Mouse (Mus musculus): ENCODE measurements around the gene Trpm3.
"Not testable (repeated sequence)": the region's sequence is repeated elsewhere in the genome, so short reads cannot be mapped to it uniquely, and the experiment has no call there.

Trpm3 gene

DNA sequence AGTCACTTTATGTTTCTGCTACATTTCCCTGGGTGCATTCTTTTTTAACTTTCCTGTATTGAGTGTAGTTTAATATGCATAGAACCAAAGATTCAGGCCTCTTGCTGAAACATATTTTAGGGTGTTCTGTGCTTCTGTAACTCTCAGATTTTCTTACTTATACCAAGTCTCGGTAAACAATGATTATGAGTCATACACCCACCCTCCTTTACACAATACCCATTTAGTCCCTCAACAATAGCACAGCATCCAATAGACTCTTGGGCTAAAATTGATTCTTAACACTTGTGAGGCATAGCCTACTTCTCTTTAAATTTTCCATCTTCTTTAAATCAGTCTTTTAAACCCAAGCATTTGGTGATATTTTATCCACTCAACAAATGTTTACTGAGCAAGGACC, 709.4 kb downstream of the Trpm3 start:
- no peak for DNase-seq (ENCODE audit: low spot score in 2 of 2)

DNA sequence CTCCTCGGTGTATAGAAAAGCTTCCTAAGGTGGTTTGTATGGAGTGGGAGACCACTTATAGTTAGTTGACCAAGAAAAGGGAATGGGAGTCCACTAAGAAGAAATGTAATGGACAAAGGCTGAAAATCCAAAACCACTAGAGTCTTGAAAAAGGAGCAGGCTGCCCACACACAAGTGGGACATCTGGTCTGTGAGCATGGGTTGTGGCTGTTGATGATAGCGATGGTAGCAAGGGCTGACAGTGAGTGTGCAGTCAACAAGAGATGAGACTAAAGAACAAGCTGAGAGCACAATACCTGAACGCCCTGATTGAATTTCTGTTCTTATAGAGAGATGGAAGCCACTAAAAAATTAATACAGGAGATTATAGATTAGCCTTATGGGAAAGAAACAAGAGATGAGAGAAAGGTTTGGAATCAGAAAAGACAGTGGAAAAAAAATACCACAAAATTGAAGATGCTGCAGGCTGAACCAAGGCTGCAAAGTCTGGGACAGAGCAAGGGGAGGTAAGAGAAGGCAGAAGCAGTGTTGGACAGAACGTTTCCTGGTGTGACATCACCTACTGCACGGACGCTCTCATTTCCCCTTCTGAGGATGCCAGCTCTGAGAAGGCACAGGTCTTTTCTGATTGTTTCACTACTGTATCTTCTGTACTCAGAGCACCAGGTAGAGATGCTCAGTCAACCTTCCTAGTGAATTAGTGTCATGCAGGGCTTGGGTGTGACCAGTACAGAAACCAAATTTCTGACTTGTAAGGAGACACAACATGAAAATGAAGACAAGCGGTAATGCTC, 710.1 kb downstream of the Trpm3 start:
- no peak for DNase-seq (ENCODE audit: low spot score in 2 of 2)

DNA sequence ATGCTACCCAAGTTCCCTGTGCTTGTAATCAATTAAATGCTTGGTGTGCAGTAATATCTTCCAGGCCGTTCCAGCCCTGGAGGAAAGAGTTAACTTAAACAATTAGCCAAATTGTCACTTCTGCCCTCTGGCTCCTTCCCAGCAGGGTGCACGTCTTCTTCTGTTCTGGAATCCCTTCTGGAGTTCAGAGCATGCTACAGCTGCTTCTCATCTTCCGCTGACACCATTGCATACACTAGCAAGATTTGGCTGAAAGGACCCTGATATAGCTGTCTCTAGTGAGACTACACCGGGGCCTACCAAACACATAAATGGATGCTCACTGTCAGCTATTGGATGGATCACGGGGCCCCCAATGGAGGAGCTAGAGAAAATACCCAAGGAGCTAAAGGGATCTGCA, 712.6 kb downstream of the Trpm3 start:
- DNase-seq (ENCODE audit: low spot score in 2 of 2) = not testable (repeated sequence)

DNA sequence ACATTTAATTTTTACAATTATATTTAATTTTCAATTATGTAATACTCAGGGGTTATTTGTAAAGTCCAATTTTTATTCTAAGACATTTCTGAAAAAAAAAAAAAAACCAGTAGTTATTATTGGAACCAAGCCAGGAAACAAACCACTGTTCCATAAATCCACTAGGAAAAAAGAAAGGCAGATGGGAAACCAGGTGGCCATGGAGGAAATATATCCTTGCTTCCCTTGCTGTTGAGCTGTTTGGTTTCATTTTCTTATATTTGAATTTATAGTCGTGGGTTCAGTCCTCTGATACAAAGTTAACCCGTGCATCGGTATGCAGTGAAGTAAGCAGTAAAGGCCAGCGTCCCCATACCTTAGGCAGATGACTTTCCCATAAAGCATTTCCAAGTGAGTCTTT, 720.8 kb downstream of the Trpm3 start:
- no peak for DNase-seq (ENCODE audit: low spot score in 2 of 2)

DNA sequence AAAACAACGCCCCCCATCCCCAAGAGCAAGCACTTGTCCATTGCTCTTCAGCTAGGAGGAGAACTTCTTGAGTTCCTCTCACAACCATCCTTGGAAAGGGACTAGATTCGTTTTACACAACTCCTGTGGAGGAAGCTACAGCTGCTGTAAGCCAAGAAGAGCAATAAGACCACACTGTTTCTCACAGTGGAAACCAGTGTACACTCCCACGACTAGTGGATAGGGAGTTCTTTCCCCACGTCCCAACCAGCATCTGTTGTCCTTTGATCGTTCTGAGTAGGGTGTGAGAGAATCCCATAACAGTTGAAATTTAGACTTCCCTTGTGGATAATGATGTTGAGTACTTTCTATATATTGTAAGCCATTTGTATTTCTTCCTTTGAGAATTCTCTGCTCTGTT, 728.6 kb downstream of the Trpm3 start:
- DNase-seq (ENCODE audit: low spot score in 2 of 2) = no peak

DNA sequence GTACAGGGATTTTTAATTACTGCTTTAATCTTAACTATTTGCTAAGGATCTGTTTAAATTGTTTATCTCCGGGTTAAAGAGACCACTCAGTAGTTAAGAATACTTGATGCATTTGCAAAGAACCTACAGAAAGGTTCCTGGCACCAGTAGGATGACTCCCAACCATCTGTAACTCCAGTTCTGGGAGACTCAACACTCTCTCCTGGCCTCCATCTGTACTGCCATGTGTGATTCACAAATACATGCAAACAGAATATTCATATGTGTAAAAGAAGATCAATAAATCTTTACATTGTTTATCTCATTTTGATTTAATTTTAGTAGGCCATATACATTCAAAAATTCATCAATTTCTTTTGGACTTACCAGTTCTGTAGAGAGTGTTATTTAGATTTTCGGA, 731.0 kb downstream of the Trpm3 start:
- no peak for DNase-seq (ENCODE audit: low spot score in 2 of 2)

DNA sequence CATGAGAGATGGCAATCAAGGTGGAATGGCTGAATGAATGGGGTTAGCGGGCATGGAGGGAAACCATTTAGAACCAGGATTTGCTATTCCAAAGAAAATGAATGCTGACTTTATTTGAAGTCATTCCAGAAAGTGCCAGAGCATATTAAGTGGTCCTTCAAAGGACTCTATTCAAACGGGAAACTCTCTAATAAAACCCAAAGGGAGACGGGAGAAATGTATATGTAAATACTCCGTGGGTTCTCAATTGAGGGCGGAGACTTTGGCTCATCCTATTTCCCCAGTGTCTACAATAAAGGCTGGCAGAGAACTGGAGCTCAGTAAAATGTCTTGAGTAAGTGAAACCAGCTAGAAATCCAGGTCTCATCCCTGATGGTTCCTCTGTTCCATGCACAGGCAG, 733.6 kb downstream of the Trpm3 start:
- no peak for DNase-seq (ENCODE audit: low spot score in 2 of 2)

DNA sequence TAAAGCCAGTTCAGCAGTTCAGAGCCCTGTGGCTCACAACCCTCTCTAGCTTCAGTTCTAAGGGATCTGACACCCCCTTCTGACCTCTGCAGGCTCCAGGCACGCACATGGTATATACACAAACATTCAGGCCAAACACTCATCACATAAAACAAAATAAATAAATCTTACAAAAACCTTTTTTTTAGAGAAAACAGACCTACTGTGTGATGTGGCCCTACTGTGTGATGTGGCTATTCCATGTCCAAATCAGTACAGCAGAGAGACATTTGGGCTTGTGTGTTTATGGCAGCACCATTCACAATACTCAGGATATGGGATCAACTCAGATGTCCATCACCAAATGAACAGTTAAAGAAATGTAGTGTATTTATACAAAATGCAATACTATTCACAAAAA, 741.4 kb downstream of the Trpm3 start:
- no peak for DNase-seq (ENCODE audit: low spot score in 2 of 2)

DNA sequence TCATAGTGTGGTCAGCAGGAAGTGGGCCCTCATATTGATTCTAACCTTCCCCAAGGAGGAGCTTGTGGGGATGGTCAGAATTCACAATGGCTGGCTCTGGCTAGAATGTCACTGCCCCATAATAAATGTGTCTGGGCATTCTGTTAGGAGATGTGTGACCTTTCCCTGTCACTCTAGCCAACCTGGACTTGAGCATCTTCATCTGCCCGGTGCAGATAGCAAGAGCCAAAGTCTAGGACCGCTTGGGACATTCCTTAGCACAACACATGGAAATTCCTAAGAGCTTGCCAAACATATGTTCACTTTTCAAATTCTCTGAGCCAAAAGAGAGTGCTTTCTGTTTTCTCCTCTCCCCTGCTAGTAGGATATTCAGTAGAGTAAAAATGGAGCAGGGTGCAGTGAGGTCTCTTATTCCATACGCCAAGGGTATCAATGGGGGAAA, 743.8 kb downstream of the Trpm3 start:
- no peak for DNase-seq (ENCODE audit: low spot score in 2 of 2)

DNA sequence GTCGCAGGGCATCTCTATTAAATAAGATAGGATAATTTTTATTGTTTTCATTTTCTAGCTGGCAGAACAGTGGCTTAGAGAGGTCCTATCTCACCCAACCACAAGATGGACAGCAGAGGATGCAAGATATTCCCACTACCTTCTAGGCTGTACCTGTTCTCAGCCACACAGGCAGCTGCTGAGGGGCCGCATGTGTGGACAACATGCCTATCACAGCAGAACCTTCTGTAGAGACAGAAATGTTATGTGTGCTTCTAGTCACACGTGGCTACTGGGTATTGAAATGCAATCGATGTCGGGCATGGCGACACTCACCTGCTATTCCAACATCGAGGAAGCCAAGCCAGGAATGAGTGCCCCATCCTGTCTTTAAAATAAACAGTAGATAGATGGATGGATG, 744.3 kb downstream of the Trpm3 start:
- DNase-seq (ENCODE audit: low spot score in 2 of 2) = no peak

DNA sequence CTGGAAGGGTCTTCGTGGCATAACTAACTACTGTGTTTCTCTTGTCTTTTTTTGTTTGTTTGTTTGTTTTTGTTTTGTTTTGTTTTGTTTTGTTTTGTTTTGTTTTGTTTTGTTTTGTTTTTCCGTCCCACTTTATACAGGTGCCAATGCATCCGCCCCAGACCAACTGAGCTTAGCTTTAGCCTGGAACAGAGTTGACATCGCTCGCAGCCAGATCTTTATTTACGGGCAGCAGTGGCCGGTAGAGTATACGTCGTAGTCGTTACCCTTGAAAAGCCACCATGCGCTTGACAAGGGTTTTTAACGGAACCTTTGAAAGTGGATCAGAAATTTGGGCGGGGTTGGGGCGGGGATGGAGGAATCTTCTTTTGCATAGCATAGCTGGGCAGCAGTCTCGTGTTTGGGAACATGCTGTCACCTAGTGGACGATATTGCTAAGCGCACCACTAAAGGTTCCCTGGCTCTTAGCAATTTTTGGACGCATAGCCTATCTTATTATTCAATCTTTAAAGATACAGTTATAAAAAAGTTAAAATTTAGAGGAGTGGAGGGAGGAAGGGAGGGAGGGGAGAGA, 745.0 kb downstream of the Trpm3 start:
- no peak for DNase-seq (ENCODE audit: low spot score in 2 of 2)

DNA sequence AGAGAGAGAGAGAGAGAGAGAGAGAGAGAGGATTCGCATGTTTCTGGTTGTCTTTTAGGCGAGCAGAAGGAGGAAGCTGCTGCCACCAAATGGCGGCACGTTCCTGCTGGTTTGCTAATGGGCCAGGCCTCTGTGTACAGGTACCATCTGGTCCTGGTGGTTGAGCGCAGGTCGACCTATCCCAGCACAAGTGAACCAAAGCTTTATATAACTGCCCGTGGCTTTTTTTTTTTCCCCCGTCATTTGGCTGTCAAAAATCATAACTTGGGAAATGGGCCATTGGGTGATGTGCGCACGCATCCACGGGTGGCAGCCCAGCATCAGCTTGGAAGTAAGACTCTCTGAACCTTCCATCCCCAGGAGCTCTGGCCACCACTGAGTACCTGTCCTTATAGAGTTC, 745.5 kb downstream of the Trpm3 start:
- DNase-seq (ENCODE audit: low spot score in 2 of 2) = no peak

DNA sequence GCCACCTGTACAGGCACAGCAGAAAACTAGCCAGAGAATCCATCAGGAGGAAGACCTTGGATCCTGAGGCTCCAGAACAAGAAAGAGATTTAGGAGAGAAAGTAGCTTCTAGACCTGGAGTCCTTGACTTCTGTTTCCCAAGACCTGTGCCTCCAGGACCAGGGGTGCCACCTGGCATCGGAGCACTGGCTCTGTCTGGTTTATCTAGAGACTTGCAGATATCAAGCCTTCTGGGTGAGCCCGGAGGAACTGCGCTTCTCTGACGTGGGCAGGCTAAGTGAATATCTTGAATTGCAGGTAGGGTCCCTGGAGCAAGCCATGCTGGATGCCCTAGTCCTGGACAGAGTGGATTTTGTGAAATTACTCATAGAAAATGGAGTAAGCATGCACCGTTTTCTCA, 746.2 kb downstream of the Trpm3 start:
- DNase-seq (ENCODE audit: low spot score in 2 of 2) = no peak

DNA sequence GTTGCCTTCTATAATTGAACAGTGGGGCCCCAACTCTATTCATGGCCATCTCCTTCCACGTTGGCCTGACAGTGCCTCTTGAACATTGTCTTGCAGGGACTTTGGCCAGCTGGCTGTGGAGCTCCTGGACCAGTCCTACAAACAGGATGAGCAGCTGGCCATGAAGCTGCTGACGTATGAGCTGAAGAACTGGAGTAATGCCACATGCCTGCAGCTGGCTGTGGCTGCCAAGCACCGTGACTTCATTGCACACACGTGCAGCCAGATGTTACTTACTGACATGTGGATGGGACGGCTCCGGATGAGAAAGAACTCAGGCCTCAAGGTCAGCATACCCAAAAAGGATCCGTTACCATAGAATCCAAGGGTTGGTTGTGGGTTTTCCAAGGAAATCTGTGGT, 763.0 kb downstream of the Trpm3 start:
- no peak for DNase-seq (ENCODE audit: low spot score in 2 of 2)

DNA sequence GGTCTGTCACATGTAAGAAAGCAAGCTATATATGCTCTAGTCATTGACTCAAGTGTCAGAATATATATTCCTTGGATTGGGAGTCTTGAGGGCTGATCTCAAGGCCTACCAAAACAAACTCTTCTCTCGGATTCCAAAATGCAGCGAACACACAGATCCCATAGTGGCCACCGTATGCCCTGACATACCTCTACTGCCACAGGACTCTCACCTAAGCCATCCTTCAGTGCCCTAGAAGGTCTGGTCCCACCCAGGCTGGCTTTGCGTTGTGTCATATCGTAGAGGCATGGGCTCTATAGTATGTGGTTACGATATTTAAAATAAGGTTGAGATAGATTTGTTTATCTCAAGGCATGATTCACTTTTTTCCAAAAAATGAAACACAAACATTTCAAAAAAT, 763.5 kb downstream of the Trpm3 start:
- DNase-seq (ENCODE audit: low spot score in 2 of 2) = no peak

DNA sequence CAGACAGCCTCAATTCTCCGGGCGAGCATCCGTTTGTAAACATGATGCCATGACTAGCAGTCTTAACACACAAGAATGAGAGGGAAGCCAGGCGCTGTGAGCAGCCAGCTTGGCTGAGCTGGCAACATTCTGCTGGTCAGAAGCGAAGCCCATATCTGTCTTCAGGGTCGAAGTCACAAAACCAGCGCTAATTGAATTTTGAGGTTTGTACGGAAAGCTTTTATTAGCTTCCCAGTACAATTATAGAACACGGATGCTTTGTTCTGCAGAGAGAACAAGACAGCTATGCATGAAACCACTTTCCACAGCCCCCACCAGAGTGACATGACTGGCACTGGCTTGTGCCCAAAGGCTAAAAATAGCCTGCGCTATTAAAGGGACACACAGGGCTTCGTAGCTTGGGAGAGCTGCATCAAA, 766.2 kb downstream of the Trpm3 start:
- no peak for DNase-seq (ENCODE audit: low spot score in 2 of 2)

DNA sequence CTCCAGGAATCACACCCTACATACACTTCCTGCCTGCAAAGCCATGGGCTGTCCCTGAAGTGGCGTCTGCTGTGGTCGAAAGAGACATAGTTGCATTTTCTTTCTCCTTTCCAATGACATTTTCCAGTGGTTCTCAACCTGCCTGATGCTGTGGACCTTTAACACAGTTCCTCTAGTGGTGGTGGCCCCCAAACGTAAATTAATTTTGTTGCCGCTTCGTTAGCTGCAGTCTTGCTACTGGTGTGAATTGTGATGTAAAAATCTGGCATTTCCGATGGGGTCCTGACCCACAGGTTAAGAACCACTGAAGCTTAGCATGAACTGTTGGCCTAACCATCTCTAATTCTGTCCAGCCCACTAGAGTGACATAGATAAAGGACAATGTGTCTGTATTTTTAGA, 771.8 kb downstream of the Trpm3 start:
- DNase-seq (ENCODE audit: low spot score in 2 of 2) = no peak

DNA sequence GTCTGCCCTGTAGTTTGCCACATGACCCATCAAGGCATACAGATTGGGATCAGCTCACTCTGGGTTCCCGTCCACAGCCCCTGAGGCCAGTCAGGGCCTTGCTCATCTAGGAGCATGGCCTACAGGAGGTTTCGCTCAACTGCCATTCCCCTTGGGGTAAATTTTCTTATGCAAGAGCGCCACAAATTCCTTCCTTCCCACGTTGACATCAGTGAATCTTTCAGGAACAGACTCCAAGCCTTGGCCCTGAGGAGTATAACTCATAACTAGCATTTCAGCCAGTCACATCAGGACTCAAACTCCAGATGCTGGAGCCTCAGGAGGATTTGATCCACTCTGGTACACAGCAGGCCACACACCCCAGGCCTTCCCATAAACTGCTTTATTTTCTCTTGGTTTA, 774.1 kb downstream of the Trpm3 start:
- no peak for DNase-seq (ENCODE audit: low spot score in 2 of 2)

DNA sequence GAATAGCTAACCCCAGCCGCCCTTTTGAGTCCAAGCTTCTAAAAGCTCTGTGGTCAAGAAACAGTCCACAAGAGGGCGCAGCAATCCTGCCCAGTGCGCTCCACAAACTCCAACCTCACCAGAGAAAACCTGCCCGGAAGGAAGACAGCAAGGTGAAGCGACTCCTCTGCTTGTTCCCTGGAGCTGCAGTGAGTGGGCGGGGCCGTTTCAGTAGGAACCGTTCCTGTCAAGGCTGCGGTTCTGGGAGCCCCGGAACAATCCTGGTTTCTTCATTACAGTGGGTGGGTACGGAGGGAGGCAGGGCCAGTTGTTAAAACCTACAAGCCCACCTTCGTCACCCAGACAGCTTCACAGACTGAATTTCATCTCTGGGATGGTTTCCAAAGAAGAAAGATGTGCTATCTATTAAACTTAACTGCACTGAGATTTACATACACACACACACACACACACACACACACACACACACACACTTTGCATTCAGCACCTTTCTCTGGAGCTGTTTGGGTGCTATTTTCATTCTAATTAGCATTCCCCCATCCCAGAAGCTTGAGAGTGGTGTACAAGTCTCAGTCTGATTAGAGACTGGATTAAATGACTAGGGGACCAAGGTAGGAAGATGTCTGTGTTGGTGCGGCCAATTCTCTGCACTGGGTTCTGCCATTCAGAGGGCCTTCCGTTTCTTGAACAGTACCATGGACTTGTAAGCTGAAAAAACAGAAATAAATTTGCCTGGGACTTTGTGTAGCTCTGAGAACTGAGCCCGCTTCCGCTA, 777.2 kb downstream of the Trpm3 start:
- DNase-seq (ENCODE audit: low spot score in 2 of 2) = peak; percentile 71 to 80

DNA sequence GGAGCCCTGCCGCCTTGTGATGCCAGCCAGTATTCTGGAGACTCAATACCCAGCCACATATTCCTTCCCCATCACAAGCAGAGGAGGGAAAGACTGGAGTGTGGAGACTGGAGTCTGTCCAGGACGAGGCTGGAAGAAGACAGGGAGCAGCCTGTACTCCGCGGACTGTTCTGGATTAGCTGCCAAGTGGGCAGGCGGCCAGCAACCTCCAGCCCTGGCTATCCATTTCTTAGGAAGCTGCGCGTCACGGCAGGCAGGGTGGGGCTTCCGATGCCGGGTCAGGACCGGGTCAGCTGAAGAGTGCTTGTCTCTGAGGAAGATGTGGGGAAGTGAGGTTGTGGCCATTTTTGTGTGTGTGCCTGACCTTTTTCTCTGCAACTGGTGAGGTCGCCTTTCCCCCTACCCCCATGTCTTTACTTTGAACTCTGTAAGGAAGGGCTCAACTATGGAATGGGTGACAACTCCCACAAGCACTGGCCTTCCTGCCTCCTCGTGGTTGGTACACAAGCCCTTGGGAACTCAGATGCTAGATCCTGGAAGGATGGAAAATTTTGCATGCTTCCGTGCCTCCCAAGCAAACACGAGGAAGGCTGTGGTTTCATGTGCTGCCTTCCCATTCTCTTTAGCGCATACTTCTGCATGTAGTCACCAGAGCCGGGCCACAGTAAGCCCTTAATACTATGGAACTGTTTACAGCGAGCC, 777.9 kb downstream of the Trpm3 start:
- peak; percentile 95 to 97 for DNase-seq (ENCODE audit: low spot score in 2 of 2)

DNA sequence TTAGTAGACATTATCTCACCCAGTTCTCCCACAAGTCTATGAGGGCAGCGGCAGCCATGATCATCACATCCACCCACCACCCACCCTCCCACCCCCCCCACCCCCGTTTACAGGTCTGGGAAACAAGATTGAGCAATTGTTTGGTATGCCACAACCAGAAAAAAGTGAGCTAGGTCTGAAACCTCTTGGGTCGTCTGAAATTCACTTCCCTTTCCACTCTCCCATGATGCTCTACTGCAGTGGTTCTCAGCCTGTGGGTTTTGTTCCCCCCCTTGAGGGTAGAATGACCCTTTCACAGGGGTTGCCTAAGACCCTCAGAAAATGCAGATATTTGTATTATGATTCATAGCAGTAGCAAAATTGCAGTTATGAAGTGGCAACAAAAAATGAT, 778.5 kb downstream of the Trpm3 start:
- no peak for DNase-seq (ENCODE audit: low spot score in 2 of 2)

DNA sequence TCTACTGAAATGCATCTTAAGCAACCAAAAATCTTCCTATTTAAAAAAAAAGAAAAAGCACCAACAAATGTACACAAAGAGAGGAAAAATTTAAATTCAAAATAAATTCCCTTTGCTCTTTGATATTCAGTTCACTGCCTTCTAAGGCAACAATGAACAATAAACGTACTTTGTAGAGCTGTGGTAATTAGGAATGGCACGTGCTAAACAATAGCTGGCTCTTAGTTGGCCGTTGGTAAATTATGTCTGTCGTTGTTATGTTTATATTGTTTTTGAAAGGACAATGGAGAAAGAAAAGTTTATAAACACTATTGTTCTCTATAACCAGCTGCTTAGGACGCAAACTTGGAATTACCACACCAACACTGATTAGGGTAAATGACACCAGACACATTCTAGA, 782.1 kb downstream of the Trpm3 start:
- no peak for DNase-seq (ENCODE audit: low spot score in 2 of 2)

Measured in urinary bladder, postnatal 4 days (tissue).